Mouse (Mus musculus): ENCODE measurements around the gene Igf1. TPM values are rescaled to one million over a fixed set of nuclear protein-coding genes. Genes with fewer than 3 reads are reported as not detected.

Igf1 gene
- polyA plus RNA-seq, 2 experiments, result 72.4 to 93.6 TPM

DNA sequence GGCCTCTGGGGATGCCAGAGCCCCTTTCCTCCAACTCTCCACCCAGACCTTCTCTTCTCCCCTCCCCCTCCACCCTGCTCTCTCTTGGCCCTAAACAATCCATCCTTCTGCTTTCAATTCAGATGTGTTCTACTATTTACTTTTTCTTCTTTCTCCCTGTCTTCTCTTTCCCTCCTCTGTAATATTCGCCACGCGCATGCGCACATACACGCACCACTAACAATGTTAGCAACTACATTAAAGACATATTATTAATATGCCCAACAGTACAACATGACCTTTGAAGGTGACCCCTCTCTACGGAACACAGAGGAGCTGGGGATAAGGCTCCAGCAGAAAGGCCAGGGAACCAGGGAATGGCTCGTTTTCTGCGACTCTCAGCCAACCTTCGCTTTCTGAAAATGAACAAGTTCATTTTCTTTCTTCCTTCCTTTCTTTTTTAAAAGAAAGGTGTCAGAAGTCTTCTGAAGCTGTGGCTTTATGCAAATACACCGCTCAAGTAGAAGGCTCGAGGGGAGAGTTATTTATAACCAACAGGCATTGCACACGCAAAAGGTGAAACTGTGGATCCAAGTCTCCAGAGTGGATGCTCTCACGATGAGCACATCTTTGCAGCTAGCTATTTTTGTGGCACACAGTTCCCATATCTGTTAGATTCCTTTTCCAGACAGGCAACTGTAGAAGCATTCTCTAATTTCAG lies 2.5 kb upstream of the Igf1 start:
- Histone ChIP-seq H3K27me3 (ENCODE audit: control insufficient read depth, insufficient read depth, low read length) (no peaks in the 10 kb centered on the region; the same call in 1 of the 2 replicates), H3K4me3 (replicated peaks; ENCODE audit: low read length) (no peak overlapping the region), H3K4me2 (replicated peaks; ENCODE audit: low read depth, low read length, severe bottlenecking) (no peak overlapping the region), H3K27ac (replicated peaks; ENCODE audit: low read depth, low read length) (no peak overlapping the region), H3K4me1 (ENCODE audit: control insufficient read depth, insufficient read depth, low read length) (peaks cover 25% of the 10 kb centered on the region), H3K9me3 (ENCODE audit: control insufficient read depth, low read length) (no peaks in the 10 kb centered on the region), H3K9ac (ENCODE audit: low read depth, low read length, severe bottlenecking) (no peak overlapping the region), H3K36me3 (ENCODE audit: control insufficient read depth, insufficient read depth, low read length) (no peaks in the 10 kb centered on the region)
- ATAC-seq (ENCODE audit: low FRiP score, low read depth) (no peak), DNase-seq (ENCODE audit: low spot score) (no peak)
- TF ChIP-seq POLR2A (IDR thresholded peaks at IDR 0.05; ENCODE audit: borderline replicate concordance, extremely low read depth, insufficient read depth, insufficient read length), result no peak
- WGBS, result 68% methylated on average over 13 of the region's 13 CpGs

DNA sequence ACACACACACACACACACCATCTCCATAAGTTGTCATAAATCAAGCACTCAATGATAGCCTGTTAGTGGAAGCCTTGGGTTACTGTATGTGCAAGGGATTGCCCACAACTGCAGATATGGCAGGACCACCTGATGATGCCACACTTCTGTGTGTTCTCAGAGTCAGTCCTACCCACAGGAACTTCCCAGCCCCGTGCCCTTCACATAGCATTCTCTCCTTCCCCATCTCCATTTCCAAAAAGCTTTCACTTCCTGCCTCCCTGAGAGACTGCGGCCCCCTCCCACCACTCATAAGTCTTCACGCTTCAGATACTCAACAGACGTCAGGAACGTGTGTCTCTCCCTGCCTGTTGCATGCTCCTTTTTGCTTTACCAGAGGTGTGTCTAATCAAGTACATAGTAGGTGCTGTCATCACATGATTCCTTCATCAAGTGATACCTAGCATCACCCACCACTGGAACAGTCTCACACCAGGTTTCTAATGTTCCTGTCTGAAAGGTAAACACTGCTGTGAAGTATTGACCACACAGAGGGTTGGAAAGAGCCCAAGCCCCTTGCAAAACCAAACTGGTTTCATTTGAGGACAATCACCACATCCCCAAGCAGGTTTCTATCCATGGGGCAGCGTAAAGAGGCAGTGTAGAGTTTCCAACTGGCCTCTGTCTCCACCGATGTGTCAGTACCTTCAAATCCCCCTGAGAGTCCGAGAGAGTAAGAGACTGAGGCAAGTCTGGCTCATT lies 680 bp upstream of the Igf1 start:
- no peak for DNase-seq (ENCODE audit: low spot score)
- H3K9ac ChIP-seq (ENCODE audit: low read depth, low read length, severe bottlenecking), result no peak overlapping the region
- no peak overlapping the region for H3K4me2 ChIP-seq (replicated peaks; ENCODE audit: low read depth, low read length, severe bottlenecking)
- 43% methylated on average over 8 of the region's 8 CpGs for WGBS
- TF ChIP-seq POLR2A (IDR thresholded peaks at IDR 0.05; ENCODE audit: borderline replicate concordance, extremely low read depth, insufficient read depth, insufficient read length), result no peak
- ATAC-seq (ENCODE audit: low FRiP score, low read depth), result no peak
- H3K36me3 ChIP-seq (ENCODE audit: control insufficient read depth, insufficient read depth, low read length), result no peaks in the 10 kb centered on the region
- H3K27me3 ChIP-seq (ENCODE audit: control insufficient read depth, insufficient read depth, low read length), result no peaks in the 10 kb centered on the region; the same call in 1 of the 2 replicates
- peaks cover 33% of the 10 kb centered on the region for H3K4me1 ChIP-seq (ENCODE audit: control insufficient read depth, insufficient read depth, low read length)
- H3K4me3 ChIP-seq (replicated peaks; ENCODE audit: low read length), result no peak overlapping the region
- no peak overlapping the region for H3K27ac ChIP-seq (replicated peaks; ENCODE audit: low read depth, low read length)
- no peaks in the 10 kb centered on the region for H3K9me3 ChIP-seq (ENCODE audit: control insufficient read depth, low read length)

DNA sequence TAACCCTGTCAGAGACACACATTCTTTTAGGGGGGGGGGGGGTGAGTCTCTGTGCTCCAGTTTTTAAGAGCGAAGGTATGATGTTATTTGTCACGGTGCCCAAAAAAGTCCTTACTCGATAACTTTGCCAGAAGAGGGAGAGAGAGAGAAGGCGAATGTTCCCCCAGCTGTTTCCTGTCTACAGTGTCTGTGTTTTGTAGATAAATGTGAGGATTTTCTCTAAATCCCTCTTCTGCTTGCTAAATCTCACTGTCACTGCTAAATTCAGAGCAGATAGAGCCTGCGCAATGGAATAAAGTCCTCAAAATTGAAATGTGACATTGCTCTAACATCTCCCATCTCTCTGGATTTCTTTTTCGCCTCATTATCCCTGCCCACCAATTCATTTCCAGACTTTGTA lies 874 bp downstream of the Igf1 start:
- Histone ChIP-seq H3K9ac (ENCODE audit: low read depth, low read length, severe bottlenecking) (peak overlapping the region; percentile 69), H3K4me1 (ENCODE audit: control insufficient read depth, insufficient read depth, low read length) (peaks cover 46% of the 10 kb centered on the region), H3K4me2 (replicated peaks; ENCODE audit: low read depth, low read length, severe bottlenecking) (peak overlapping the region; percentile 71), H3K27me3 (ENCODE audit: control insufficient read depth, insufficient read depth, low read length) (0 out of 2 replicates have a peak, but pooled peaks cover 3% of the 10 kb centered on the region), H3K4me3 (replicated peaks; ENCODE audit: low read length) (peak overlapping the region; percentile 47), H3K9me3 (ENCODE audit: control insufficient read depth, low read length) (no peaks in the 10 kb centered on the region), H3K36me3 (ENCODE audit: control insufficient read depth, insufficient read depth, low read length) (no peaks in the 10 kb centered on the region), H3K27ac (replicated peaks; ENCODE audit: low read depth, low read length) (peak overlapping the region; percentile 89)
- ATAC-seq (ENCODE audit: low FRiP score, low read depth), result peak; percentile 54
- no peak for TF ChIP-seq POLR2A (IDR thresholded peaks at IDR 0.05; ENCODE audit: borderline replicate concordance, extremely low read depth, insufficient read depth, insufficient read length)
- peak; percentile 91 for DNase-seq (ENCODE audit: low spot score)
- 10% methylated on average over 6 of the region's 6 CpGs for WGBS

DNA sequence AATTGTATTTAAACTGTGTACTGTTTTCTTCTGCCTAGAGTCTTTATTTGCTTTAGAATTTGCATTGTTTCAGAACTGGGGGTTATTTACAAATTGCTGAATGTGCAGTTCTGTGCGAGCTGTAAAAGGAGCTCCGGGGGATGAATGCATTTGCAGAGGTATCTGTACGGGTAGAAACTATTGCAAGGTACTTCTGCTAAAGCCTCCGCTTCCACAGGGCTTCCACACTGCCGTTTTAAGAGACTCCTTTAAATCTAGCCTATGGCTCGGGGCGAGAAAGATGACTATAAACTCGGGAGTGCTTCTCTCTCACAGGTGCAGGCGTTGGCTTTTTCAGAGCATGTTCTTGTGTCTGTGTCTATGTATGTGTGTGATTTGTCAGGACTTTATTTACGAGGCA lies 1.4 kb downstream of the Igf1 start:
- Histone ChIP-seq H3K36me3 (ENCODE audit: control insufficient read depth, insufficient read depth, low read length) (no peaks in the 10 kb centered on the region), H3K27ac (replicated peaks; ENCODE audit: low read depth, low read length) (peak overlapping the region; percentile 89), H3K4me2 (replicated peaks; ENCODE audit: low read depth, low read length, severe bottlenecking) (peak overlapping the region; percentile 71), H3K27me3 (ENCODE audit: control insufficient read depth, insufficient read depth, low read length) (peaks cover 6% of the 10 kb centered on the region; the same call in 1 of the 2 replicates), H3K9me3 (ENCODE audit: control insufficient read depth, low read length) (no peaks in the 10 kb centered on the region), H3K4me3 (replicated peaks; ENCODE audit: low read length) (peak overlapping the region; percentile 47), H3K4me1 (ENCODE audit: control insufficient read depth, insufficient read depth, low read length) (peaks cover 46% of the 10 kb centered on the region), H3K9ac (ENCODE audit: low read depth, low read length, severe bottlenecking) (peak overlapping the region; percentile 69)
- TF ChIP-seq POLR2A (IDR thresholded peaks at IDR 0.05; ENCODE audit: borderline replicate concordance, extremely low read depth, insufficient read depth, insufficient read length), result no peak
- DNase-seq (ENCODE audit: low spot score) (peak; percentile 57), ATAC-seq (ENCODE audit: low FRiP score, low read depth) (0 out of 2 replicates have a peak, but pooled peaks have one; percentile 16)
- WGBS, result 4% methylated on average over 10 of the region's 10 CpGs
